Mouse (Mus musculus) ES-E14 (cell line): ENCODE results near the gene Dytn.

Experiments
- CHD2 ChIP-seq: IDR thresholded peaks from 2 replicates; pipeline ENCODE4 v1.6.1; 2014; ENCODE audit warnings: mild to moderate bottlenecking, low read depth, low read length, inconsistent platforms
- HCFC1 ChIP-seq: IDR thresholded peaks from 2 replicates; pipeline ENCODE4 v1.6.1; 2012; ENCODE audit warnings: low read length, inconsistent platforms, borderline replicate concordance; ENCODE audit not compliant: insufficient read depth
- MAFK ChIP-seq: IDR thresholded peaks from 2 replicates; pipeline ENCODE4 v1.6.1; 2014; ENCODE audit warnings: mild to moderate bottlenecking, low read depth, low read length, inconsistent platforms; ENCODE audit not compliant: insufficient read depth
- ZC3H11A ChIP-seq: IDR thresholded peaks from 2 replicates; pipeline ENCODE4 v1.6.1; 2012; ENCODE audit warnings: low read depth, mild to moderate bottlenecking, inconsistent platforms, low read length, borderline replicate concordance
- ZNF384 ChIP-seq: IDR thresholded peaks from 2 replicates; pipeline ENCODE4 v1.6.1; 2012; ENCODE audit warnings: low read depth, low read length, inconsistent platforms

- TF ChIP-seq ZC3H11A: no peak
- TF ChIP-seq ZNF384: no peak
- TF ChIP-seq CHD2: no peak
- TF ChIP-seq MAFK: no peak
- TF ChIP-seq HCFC1: no peak
These were observed 33.4 kb upstream of the Dytn start for GRCm38 (mm10) chr1:63720161-63720560.
